Mouse (Mus musculus) small intestine, adult 2 months (tissue): ENCODE measurements around the gene Mtfr1l. TPM values are rescaled to one million over a fixed set of nuclear protein-coding genes. Genes with fewer than 3 reads are reported as not detected.
A peak's percentile ranks its signal among the peaks of the same experiment; 100 is the strongest.

Experiments used
- H3K27ac ChIP-seq: fragments of 200-500 bp; 2 replicates; pipeline ENCODE4 v1.5.1; 2012; ENCODE audit warnings: low read depth, low read length, control low read depth, inconsistent platforms; ENCODE audit not compliant: insufficient read depth
- H3K27me3 ChIP-seq: fragments of 200-500 bp; 2 replicates; pipeline ENCODE4 v1.6.1; 2012; ENCODE audit warnings: mild to moderate bottlenecking, moderate library complexity, low read length, inconsistent platforms; ENCODE audit not compliant: control insufficient read depth, insufficient read depth
- H3K36me3 ChIP-seq: fragments of 200-500 bp; 2 replicates; pipeline ENCODE4 v1.6.1; 2012; ENCODE audit warnings: mild to moderate bottlenecking, low read length, control low read depth, inconsistent platforms; ENCODE audit not compliant: control insufficient read depth, insufficient read depth
- H3K4me1 ChIP-seq: fragments of 200-500 bp; 2 replicates; pipeline ENCODE4 v1.6.1; 2012; ENCODE audit warnings: low read length, inconsistent platforms, mixed read lengths; ENCODE audit not compliant: control insufficient read depth, insufficient read depth, insufficient read length
- H3K4me3 ChIP-seq: fragments of 200-500 bp; 2 replicates; pipeline ENCODE4 v1.5.1; 2012; ENCODE audit warnings: low read depth, mild to moderate bottlenecking, control low read depth, inconsistent platforms, low read length, moderate library complexity
- CTCF ChIP-seq: fragments of 200-500 bp; IDR thresholded peaks from 2 replicates; pipeline ENCODE4 v1.5.1; 2012; ENCODE audit warnings: low read depth, mild to moderate bottlenecking, control low read depth, inconsistent platforms, low read length, moderate library complexity, mixed read lengths; ENCODE audit not compliant: insufficient replicate concordance, insufficient read length; ENCODE audit errors: extremely low read depth
- POLR2A ChIP-seq: fragments of 200-500 bp; IDR thresholded peaks from 2 replicates; pipeline ENCODE4 v1.6.1; 2012; ENCODE audit warnings: low read depth, mild to moderate bottlenecking, control low read depth, inconsistent platforms, low read length, moderate library complexity
- WGBS: fragments of 180-500 bp; shearing (Covaris S2); methylation state at CpG from one replicate; pipeline ENCODE4 v1.1.7; 2018; 5-methylcytosine and 5-hydroxymethylcytosine counted together
- polyA plus RNA-seq: library from polyadenylated mRNA; depleted of rRNA; stranded (reverse); fragments of >200 nt; gene quantifications from 2 replicates; pipeline ENCODE4 v1.2.3, GENCODE M21; 2012

The Mtfr1l gene
- polyA plus RNA-seq, 1 experiment, result 55.7 TPM

GRCm38 (mm10) chr4:134516981-134517380, 18.2 kb downstream of the Mtfr1l start:
- Histone ChIP-seq H3K4me3 (no peak overlapping the region), H3K27ac (peak overlapping the region; percentile 16; the same call in 1 of the 2 replicates), H3K27me3 (no peaks in the 10 kb centered on the region), H3K4me1 (peaks cover 9% of the 10 kb centered on the region; the same call in 1 of the 2 replicates), H3K36me3 (no peaks in the 10 kb centered on the region)
- 80% methylated on average over 8 of the region's 8 CpGs for WGBS
- TF ChIP-seq CTCF (no peak), POLR2A (no peak)

DNA sequence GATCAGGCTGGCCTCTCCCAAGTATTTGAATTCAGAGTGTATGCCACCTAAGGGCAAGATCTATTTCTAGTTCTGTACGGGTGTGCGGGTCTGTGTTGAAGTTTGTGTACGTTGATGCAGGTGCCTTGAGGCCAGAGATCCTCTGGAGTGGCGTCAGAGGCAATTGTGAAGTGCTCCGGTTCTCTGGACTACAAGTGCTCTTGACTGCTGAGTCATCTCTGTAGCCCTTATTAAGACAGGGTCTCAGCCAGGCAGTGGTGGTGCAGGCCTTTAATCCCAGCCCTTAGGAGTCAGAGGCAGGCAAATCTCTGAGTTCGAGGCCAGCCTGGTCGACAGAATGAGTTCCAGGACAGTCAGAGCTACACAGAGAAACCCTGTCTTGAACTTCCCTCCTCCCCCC, 19.6 kb downstream of the Mtfr1l start:
- no peak overlapping the region for H3K4me3 ChIP-seq
- no peak for TF ChIP-seq CTCF
- TF ChIP-seq POLR2A, result no peak
- peaks cover 12% of the 10 kb centered on the region for H3K4me1 ChIP-seq
- H3K27ac ChIP-seq, result no peak overlapping the region
- H3K27me3 ChIP-seq, result no peaks in the 10 kb centered on the region
- H3K36me3 ChIP-seq, result no peaks in the 10 kb centered on the region
- 71% methylated on average over 7 of the region's 7 CpGs for WGBS

- Histone ChIP-seq H3K36me3 (no peaks in the 10 kb centered on the region), H3K4me1 (peaks cover 14% of the 10 kb centered on the region), H3K27ac (no peak overlapping the region), H3K4me3 (no peak overlapping the region), H3K27me3 (no peaks in the 10 kb centered on the region)
- TF ChIP-seq CTCF, result no peak
- TF ChIP-seq POLR2A, result no peak
- 88% methylated on average over 11 of the region's 11 CpGs for WGBS
These were observed 20.8 kb downstream of the Mtfr1l start for GRCm38 (mm10) chr4:134514309-134514930.

GRCm38 (mm10) chr4:134512798-134513197, 22.4 kb downstream of the Mtfr1l start:
- Histone ChIP-seq H3K36me3 (no peaks in the 10 kb centered on the region), H3K4me3 (peak overlapping the region; percentile 48), H3K27ac (0 out of 2 replicates have a peak overlapping the region, but pooled peaks have one; percentile 30), H3K4me1 (peaks cover 14% of the 10 kb centered on the region), H3K27me3 (no peaks in the 10 kb centered on the region)
- TF ChIP-seq POLR2A, result no peak
- peak; percentile 51; the same call in 1 of the 2 replicates for TF ChIP-seq CTCF
- WGBS, result 6% methylated on average over 15 of the region's 15 CpGs

- Histone ChIP-seq H3K4me1 (peaks cover 9% of the 10 kb centered on the region), H3K4me3 (no peak overlapping the region), H3K36me3 (peaks cover 5% of the 10 kb centered on the region; the same call in 1 of the 2 replicates), H3K27ac (no peak overlapping the region), H3K27me3 (no peaks in the 10 kb centered on the region)
- 20% methylated on average over 6 of the region's 6 CpGs for WGBS
- no peak for TF ChIP-seq CTCF
These were observed 23.5 kb downstream of the Mtfr1l start for GRCm38 (mm10) chr4:134511730-134512129.

- Histone ChIP-seq H3K36me3 (peaks cover 5% of the 10 kb centered on the region; the same call in 1 of the 2 replicates), H3K27ac (no peak within 1 kb of the TSS), H3K4me3 (peak within 1 kb of the TSS; percentile 67), H3K4me1 (peaks cover 9% of the 10 kb centered on the region), H3K27me3 (no peaks in the 10 kb centered on the region)
- TF ChIP-seq POLR2A, result no peak
- TF ChIP-seq CTCF, result no peak
- WGBS, result under 1% methylated on average over 42 of the region's 42 CpGs
These were observed 24.3 kb downstream of the Mtfr1l start, which contains the start of gene Aunip for GRCm38 (mm10) chr4:134510845-134511411. TSS of gene Aunip (plus strand) at chr4:134510999.

DNA sequence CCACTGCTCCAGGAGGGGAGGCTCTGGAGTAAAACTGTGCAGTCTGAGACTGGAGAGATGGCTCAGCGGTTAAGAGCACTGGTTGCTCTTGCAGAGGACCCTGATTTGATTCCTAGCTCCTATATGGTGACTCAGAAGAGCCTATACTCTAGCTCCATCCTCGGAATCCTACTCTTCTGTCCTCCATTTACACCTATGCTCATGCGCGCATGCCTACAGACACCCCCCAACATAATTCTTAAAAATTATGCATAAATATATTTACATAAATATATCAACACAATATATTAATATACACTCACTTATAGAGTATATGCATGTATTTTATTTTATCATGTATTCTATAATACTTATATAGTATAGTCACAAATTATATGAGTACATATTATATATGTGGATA, 24.8 kb downstream of the Mtfr1l start:
- no peak for TF ChIP-seq CTCF
- no peak for TF ChIP-seq POLR2A
- H3K4me1 ChIP-seq, result peaks cover 9% of the 10 kb centered on the region
- peaks cover 5% of the 10 kb centered on the region; the same call in 1 of the 2 replicates for H3K36me3 ChIP-seq
- H3K27me3 ChIP-seq, result no peaks in the 10 kb centered on the region
- WGBS, result 77% methylated on average over 4 of the region's 4 CpGs
- H3K27ac ChIP-seq, result no peak overlapping the region
- no peak overlapping the region for H3K4me3 ChIP-seq
